Mouse (Mus musculus) liver, adult 2 months (tissue): ENCODE results near the gene 6430531B16Rik.

Experiments
- CTCF ChIP-seq: fragments of 200-500 bp; IDR thresholded peaks from 2 replicates; pipeline ENCODE4 v1.5.1; 2011; ENCODE audit warnings: low read depth, low read length, control low read depth
- POLR2A ChIP-seq: fragments of 200-500 bp; IDR thresholded peaks from 2 replicates; pipeline ENCODE4 v1.6.1; 2011; ENCODE audit warnings: low read length, control low read depth; ENCODE audit not compliant: insufficient read depth; ENCODE audit errors: extremely low read depth

GRCm38 (mm10) chr7:140004666-140005065 is 26.1 kb upstream of the 6430531B16Rik start:
- no peak for TF ChIP-seq CTCF
- TF ChIP-seq POLR2A: no peak
